Mouse (Mus musculus) thymus, adult 2 months (tissue): ENCODE data around the gene Ppy. TPM values are rescaled to one million over a fixed set of nuclear protein-coding genes. Genes with fewer than 3 reads are reported as not detected.

Experiments
- DNase-seq: peaks from one replicate; pipeline ENCODE4 v3.0.0; 2021
- H3K27ac ChIP-seq: fragments of 200-500 bp; 2 replicates; pipeline ENCODE4 v1.5.1; 2012; ENCODE audit warnings: low read length, control low read depth; ENCODE audit not compliant: control insufficient read depth, insufficient read depth
- H3K27me3 ChIP-seq: fragments of 200-500 bp; 2 replicates; pipeline ENCODE4 v1.6.1; 2012; ENCODE audit warnings: mild to moderate bottlenecking, low read length, moderate library complexity, mixed read lengths; ENCODE audit not compliant: control insufficient read depth, insufficient read depth
- H3K36me3 ChIP-seq: fragments of 200-500 bp; 2 replicates; pipeline ENCODE4 v1.6.1; 2012; ENCODE audit warnings: mild to moderate bottlenecking, low read length, moderate library complexity; ENCODE audit not compliant: control insufficient read depth, insufficient read depth
- H3K4me1 ChIP-seq: fragments of 200-500 bp; replicated peaks from 2 replicates; pipeline ENCODE4 v1.6.1; 2012; ENCODE audit warnings: low read length; ENCODE audit not compliant: control insufficient read depth, insufficient read depth
- H3K4me3 ChIP-seq: fragments of 200-500 bp; 2 replicates; pipeline ENCODE4 v1.5.1; 2012; ENCODE audit warnings: mild to moderate bottlenecking, low read length, control low read depth, moderate library complexity; ENCODE audit not compliant: control insufficient read depth, insufficient read depth
- CTCF ChIP-seq: fragments of 200-500 bp; IDR thresholded peaks from 2 replicates; pipeline ENCODE4 v1.5.1; 2012; ENCODE audit warnings: mild to moderate bottlenecking, control low read depth, low read length, moderate library complexity, borderline replicate concordance; ENCODE audit not compliant: control insufficient read depth, poor library complexity, insufficient read depth; ENCODE audit errors: extremely low read depth
- POLR2A ChIP-seq: fragments of 200-500 bp; IDR thresholded peaks from 2 replicates; pipeline ENCODE4 v1.6.1; 2012; ENCODE audit warnings: mild to moderate bottlenecking, low read length, control low read depth, moderate library complexity; ENCODE audit not compliant: control insufficient read depth, poor library complexity, insufficient read depth; ENCODE audit errors: extremely low read depth
- WGBS: fragments of 180-500 bp; shearing (Covaris S2); methylation state at CpG from one replicate; pipeline ENCODE4 v1.1.7; 2018; 5-methylcytosine and 5-hydroxymethylcytosine counted together
- polyA plus RNA-seq: library from polyadenylated mRNA; depleted of rRNA; stranded (reverse); fragments of >200 nt; gene quantifications from 2 replicates; pipeline ENCODE4 v1.2.3, GENCODE M21; 2012

Ppy gene
- polyA plus RNA-seq, 1 experiment = 11.8 TPM

DNA sequence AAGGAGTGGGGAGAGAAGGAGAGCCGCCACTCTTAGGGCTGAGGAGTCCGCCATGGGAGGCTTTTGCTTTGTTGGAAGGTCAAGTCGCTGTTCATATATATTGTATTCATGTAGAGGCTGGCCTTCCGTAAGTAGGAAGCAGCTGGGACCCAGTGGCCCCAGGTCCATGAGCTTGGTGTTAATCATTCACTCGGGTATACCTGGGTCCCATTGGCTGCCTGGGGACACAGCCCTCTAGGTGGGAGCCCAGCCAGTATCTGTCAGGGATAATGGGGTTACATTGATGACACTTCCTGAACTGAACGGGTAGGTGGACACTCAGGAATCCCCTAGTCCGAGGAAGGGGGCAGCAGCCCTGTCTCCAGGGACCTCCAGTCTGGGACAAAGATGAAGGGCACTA, 41.2 kb upstream of the Ppy start:
- H3K4me3 ChIP-seq = no peak overlapping the region
- no peaks in the 10 kb centered on the region for H3K36me3 ChIP-seq
- H3K27ac ChIP-seq = no peak overlapping the region
- H3K27me3 ChIP-seq = peaks cover 14% of the 10 kb centered on the region
- TF ChIP-seq CTCF (no peak), POLR2A (no peak)
- no peaks in the 10 kb centered on the region for H3K4me1 ChIP-seq
- 76% methylated on average over 7 of the region's 7 CpGs for WGBS
- no peak for DNase-seq

DNA sequence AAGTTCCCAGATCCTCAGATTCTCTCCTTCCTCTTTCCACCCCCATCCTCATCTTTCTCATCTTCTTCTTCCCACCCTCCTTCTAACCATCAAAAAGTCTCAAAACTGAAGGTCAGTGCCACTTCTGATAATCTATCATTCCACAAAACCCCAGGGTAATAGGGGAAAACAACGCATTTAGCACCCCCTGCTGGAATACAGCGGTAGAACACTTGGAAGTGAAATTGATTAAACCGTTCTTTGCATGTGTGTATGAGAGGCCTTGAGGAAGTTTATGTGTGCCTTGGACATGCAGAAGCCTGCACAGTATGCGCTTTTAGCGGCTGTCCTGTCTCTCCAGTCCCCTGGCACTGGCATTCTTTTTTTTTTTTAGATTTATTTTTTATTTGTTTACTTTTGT, 39.4 kb upstream of the Ppy start:
- WGBS = 2% methylated on average over 5 of the region's 5 CpGs
- peak; percentile 59 for DNase-seq
- Histone ChIP-seq H3K36me3 (no peaks in the 10 kb centered on the region), H3K4me3 (no peak overlapping the region), H3K27ac (no peak overlapping the region), H3K27me3 (peaks cover 8% of the 10 kb centered on the region), H3K4me1 (no peaks in the 10 kb centered on the region)
- TF ChIP-seq POLR2A (no peak), CTCF (no peak)

DNA sequence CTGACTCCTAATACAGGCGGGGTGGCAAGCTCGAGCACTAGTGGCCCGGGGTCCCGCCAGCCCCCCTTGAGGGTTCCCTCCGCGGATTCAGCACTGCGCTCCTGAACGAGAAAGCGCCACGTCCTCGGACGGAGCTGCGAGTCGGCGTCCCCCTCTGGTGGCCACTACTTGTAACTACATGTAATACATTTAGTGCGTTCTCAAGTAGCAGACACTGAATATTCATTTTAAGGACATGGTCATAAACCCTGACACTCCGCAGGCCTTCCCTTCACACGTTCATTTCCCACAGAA, 37.3 kb upstream of the Ppy start:
- H3K4me3 ChIP-seq = no peak overlapping the region
- H3K4me1 ChIP-seq = no peaks in the 10 kb centered on the region
- peak; percentile 55 for DNase-seq
- H3K27ac ChIP-seq = no peak overlapping the region
- H3K36me3 ChIP-seq = no peaks in the 10 kb centered on the region
- WGBS = 1% methylated on average over 18 of the region's 18 CpGs
- TF ChIP-seq POLR2A = no peak
- TF ChIP-seq CTCF = peak; percentile 81
- H3K27me3 ChIP-seq = no peaks in the 10 kb centered on the region; the same call in 1 of the 2 replicates

DNA sequence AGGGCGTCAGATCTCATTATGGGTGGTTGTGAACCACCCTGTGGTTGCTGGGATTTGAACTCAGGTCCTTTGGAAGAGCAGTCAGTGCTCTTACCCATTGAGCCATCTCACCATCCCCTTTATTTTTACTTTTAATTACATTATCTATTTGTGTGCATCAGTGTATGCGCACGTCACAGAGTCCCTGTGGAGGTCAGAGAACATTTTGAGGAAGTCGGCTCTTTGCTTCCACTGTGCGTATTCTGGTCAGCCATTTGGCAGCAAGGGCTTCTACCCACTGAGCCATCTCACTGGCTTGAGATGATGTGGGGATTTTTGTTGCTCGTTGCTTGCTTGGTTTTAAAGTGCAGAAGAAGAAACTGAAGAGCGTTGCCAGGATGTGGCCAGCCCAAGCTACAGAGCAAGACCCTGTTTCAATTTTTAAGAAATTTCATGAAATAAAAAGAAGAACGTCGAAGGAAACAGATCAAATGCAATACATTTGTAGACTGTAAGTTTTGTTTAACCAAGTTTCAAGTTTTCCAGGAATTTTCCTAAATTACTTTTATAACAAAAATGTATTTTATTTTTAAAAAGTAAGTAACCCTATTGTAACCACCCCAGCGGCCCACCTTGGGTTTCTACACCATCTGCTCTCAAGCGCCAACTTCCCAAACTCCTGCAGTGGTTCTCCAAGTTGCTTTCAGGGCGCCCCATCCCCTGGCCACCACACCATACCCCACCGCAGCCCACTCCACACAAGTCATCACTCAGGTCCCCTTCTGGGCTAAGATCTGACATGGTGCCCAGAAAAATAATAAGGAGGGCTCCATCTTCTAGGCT, 36.7 kb upstream of the Ppy start:
- H3K36me3 ChIP-seq = no peaks in the 10 kb centered on the region
- H3K27me3 ChIP-seq = no peaks in the 10 kb centered on the region; the same call in 1 of the 2 replicates
- H3K27ac ChIP-seq = no peak overlapping the region
- no peak for DNase-seq
- TF ChIP-seq POLR2A = no peak
- no peak for TF ChIP-seq CTCF
- 23% methylated on average over 13 of the region's 13 CpGs for WGBS
- H3K4me1 ChIP-seq = no peaks in the 10 kb centered on the region
- no peak overlapping the region for H3K4me3 ChIP-seq

DNA sequence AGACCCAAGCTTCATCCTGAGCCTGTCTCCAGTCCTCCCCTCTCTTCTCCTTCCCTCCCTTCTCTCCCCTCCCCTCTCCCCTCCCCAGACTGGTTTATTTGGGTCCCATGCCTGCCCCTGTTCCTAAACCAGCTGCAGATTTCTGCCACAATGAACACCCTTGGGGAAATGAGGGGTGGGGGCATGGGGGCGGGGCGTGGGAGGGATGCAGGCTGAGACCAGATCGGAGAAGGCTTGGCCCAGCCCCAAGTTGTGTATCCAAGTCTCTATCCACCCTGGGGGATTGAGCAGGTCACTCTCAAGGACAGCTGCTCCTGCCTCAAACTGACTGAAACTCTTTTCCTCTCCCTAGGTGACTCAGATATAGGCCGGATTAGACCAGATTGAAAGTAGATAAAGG, 33.4 kb upstream of the Ppy start:
- Histone ChIP-seq H3K4me1 (no peaks in the 10 kb centered on the region), H3K27me3 (no peaks in the 10 kb centered on the region; the same call in 1 of the 2 replicates), H3K27ac (no peak overlapping the region), H3K36me3 (no peaks in the 10 kb centered on the region), H3K4me3 (no peak overlapping the region)
- TF ChIP-seq CTCF (no peak), POLR2A (no peak)
- no peak for DNase-seq
- 48% methylated on average over 4 of the region's 4 CpGs for WGBS

DNA sequence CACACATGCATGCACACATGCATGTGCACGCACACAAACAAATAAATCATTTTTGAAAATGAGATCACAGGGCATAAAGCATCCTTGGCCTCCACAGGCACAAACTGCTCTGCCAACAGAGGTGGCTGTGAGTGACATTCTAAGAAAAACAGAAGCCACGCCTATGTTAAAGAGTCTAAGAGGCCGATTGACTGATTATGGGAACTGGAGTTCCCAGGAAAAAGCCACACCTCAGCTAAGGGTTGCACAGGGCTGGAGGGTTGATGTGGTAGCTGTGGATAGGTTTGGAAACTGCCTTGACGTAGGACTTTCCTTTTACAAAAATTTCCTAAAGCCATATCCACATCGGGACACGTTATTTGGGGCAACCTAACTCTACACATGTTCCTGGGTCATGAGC, 16.3 kb upstream of the Ppy start:
- 83% methylated on average over 6 of the region's 6 CpGs for WGBS
- H3K27ac ChIP-seq = no peak overlapping the region

DNA sequence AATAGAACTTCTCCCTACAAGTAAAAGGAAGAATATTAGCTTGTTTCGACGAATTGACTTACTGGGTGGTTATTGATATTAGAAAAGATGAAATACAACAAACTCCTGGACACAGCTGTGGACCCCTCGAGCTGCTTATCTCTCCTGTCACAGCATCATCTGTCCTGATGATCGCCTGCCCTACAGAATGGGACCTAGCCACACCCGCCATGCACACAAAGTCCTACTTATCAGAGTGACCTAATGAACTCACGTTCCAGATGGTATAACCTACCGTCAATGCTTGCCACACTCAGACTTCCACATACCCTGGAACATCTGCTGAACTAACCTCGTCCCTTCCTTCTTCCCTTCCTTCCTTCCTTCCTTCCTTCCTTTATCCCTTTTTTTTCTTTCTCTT, 15.1 kb upstream of the Ppy start:
- H3K4me3 ChIP-seq = no peak overlapping the region
- H3K4me1 ChIP-seq = no peaks in the 10 kb centered on the region
- TF ChIP-seq POLR2A = no peak
- no peak for TF ChIP-seq CTCF
- H3K27ac ChIP-seq = no peak overlapping the region
- no peaks in the 10 kb centered on the region for H3K36me3 ChIP-seq
- H3K27me3 ChIP-seq = no peaks in the 10 kb centered on the region
- DNase-seq = no peak
- 76% methylated on average over 8 of the region's 8 CpGs for WGBS

More for the DNA sequence above, 16.3 kb upstream of the Ppy start:
- no peaks in the 10 kb centered on the region for H3K27me3 ChIP-seq
- no peaks in the 10 kb centered on the region for H3K36me3 ChIP-seq
- TF ChIP-seq POLR2A (no peak), CTCF (no peak)
- no peak for DNase-seq
- no peak overlapping the region for H3K4me3 ChIP-seq
- no peaks in the 10 kb centered on the region for H3K4me1 ChIP-seq
